Mouse (Mus musculus) MEL (cell line): ENCODE measurements at regions not wholly inside any gene's neighbourhood (a gene's known extent, or its start where the extent isn't known, plus 50 kb on each side); places are given as distances from the start of the nearest gene placed in this dataset.

Source experiments
- DNase-seq: peaks from one replicate; pipeline ENCODE4 v3.0.0; 2011; ENCODE audit warnings: low read depth, low spot score
- H3K27ac ChIP-seq: 2 replicates; pipeline ENCODE4 v1.5.1; 2012; ENCODE audit warnings: low read depth, mild to moderate bottlenecking, control low read depth, low read length, moderate library complexity; ENCODE audit not compliant: control insufficient read depth
- H3K27me3 ChIP-seq, 2 experiments: fragments of 150-350 bp in 1 of 2; sonication (generic) in 1 of 2; 2 replicates each; pipeline ENCODE4 v1.6.1; 2012; ENCODE audit warnings: low read length in 2 of 2, mild to moderate bottlenecking in 2 of 2, improper control_type of control experiment in 1 of 2, moderate library complexity in 1 of 2; ENCODE audit not compliant: insufficient read depth in 2 of 2, control insufficient read depth in 1 of 2
- H3K36me3 ChIP-seq, 2 experiments: 2 replicates each; pipeline ENCODE4 v1.6.1; 2012 to 2014; ENCODE audit warnings: low read length in 2 of 2, improper control_type of control experiment in 1 of 2, inconsistent platforms in 1 of 2, mild to moderate bottlenecking in 1 of 2; ENCODE audit not compliant: insufficient read depth in 2 of 2, control insufficient read depth in 1 of 2
- H3K4me1 ChIP-seq, 2 experiments: fragments of 150-350 bp in 1 of 2; sonication (generic) in 1 of 2; 2 replicates each; pipeline ENCODE4 v1.6.1; 2012; ENCODE audit warnings: low read length in 2 of 2, improper control_type of control experiment in 1 of 2, mild to moderate bottlenecking in 1 of 2; ENCODE audit not compliant: insufficient read depth in 2 of 2, control insufficient read depth in 1 of 2
- H3K4me3 ChIP-seq, 2 experiments: fragments of 150-350 bp in 1 of 2; sonication (generic) in 1 of 2; 2 replicates each; pipeline ENCODE4 v1.5.1; 2012; ENCODE audit warnings: low read depth in 2 of 2, low read length in 2 of 2, mild to moderate bottlenecking in 2 of 2, moderate library complexity in 2 of 2, control low read depth in 1 of 2, improper control_type of control experiment in 1 of 2; ENCODE audit not compliant: control insufficient read depth in 1 of 2, insufficient read depth in 1 of 2
- H3K79me2 ChIP-seq: 2 replicates; pipeline ENCODE4 v1.6.1; 2012; ENCODE audit warnings: mild to moderate bottlenecking, low read length, moderate library complexity; ENCODE audit not compliant: control insufficient read depth, poor library complexity, insufficient read depth
- H3K9ac ChIP-seq: 2 replicates; pipeline ENCODE4 v1.6.1; 2012; ENCODE audit warnings: low read depth, mild to moderate bottlenecking, control low read depth, low read length, moderate library complexity; ENCODE audit not compliant: control insufficient read depth, poor library complexity, severe bottlenecking
- H3K9me3 ChIP-seq: fragments of 150-350 bp; sonication (generic); replicated peaks from 2 replicates; pipeline ENCODE4 v1.6.1; 2012; ENCODE audit warnings: mild to moderate bottlenecking, low read length, improper control_type of control experiment, moderate library complexity; ENCODE audit not compliant: insufficient read depth
- BHLHE40 ChIP-seq: IDR thresholded peaks from 2 replicates; pipeline ENCODE4 v1.6.1; 2012; ENCODE audit warnings: low read depth, mild to moderate bottlenecking, inconsistent platforms, low read length, improper control_type of control experiment, borderline replicate concordance
- CHD1 ChIP-seq: IDR thresholded peaks from 2 replicates; pipeline ENCODE4 v1.6.1; 2012; ENCODE audit warnings: low read depth, mild to moderate bottlenecking, inconsistent platforms, low read length, improper control_type of control experiment
- CHD2 ChIP-seq: IDR thresholded peaks from 2 replicates; pipeline ENCODE4 v1.6.1; 2011; ENCODE audit warnings: low read length, improper control_type of control experiment
- CTCF ChIP-seq, 3 experiments: IDR thresholded peaks in 2 of 3; conservative IDR thresholded peaks in 1 of 3; 2 replicates each; pipeline ENCODE4 v1.5.1; 2011 to 2012; ENCODE audit warnings: low read length in 3 of 3, low read depth in 2 of 3, mild to moderate bottlenecking in 2 of 3, improper control_type of control experiment in 1 of 3, inconsistent platforms in 1 of 3, mixed read lengths in 1 of 3, moderate library complexity in 1 of 3; ENCODE audit not compliant: control insufficient read depth in 1 of 3, insufficient read depth in 1 of 3, poor library complexity in 1 of 3, severe bottlenecking in 1 of 3
- E2F4 ChIP-seq: IDR thresholded peaks from 2 replicates; pipeline ENCODE4 v1.6.1; 2011; ENCODE audit warnings: low read depth, low read length, improper control_type of control experiment, borderline replicate concordance
- ELF1 ChIP-seq: IDR thresholded peaks from 2 replicates; pipeline ENCODE4 v1.6.1; 2014; ENCODE audit warnings: low read depth, mild to moderate bottlenecking, inconsistent platforms, low read length, improper control_type of control experiment, moderate library complexity
- GATA1 ChIP-seq: IDR thresholded peaks from 2 replicates; pipeline ENCODE4 v1.6.1; 2011; ENCODE audit warnings: low read depth, low read length, improper control_type of control experiment
- JUND ChIP-seq: IDR thresholded peaks from 2 replicates; pipeline ENCODE4 v1.6.1; 2011; ENCODE audit warnings: low read depth, mild to moderate bottlenecking, improper control_type of control experiment, low read length
- KAT2A ChIP-seq: conservative IDR thresholded peaks from 2 replicates; pipeline ENCODE4 v1.6.1; 2012; ENCODE audit warnings: low read depth, low read length, improper control_type of control experiment, inconsistent platforms
- MAFK ChIP-seq: IDR thresholded peaks from 2 replicates; pipeline ENCODE4 v1.6.1; 2011; ENCODE audit warnings: low read depth, mild to moderate bottlenecking, low read length, improper control_type of control experiment, borderline replicate concordance
- MAX ChIP-seq: IDR thresholded peaks from 2 replicates; pipeline ENCODE4 v1.6.1; 2011; ENCODE audit warnings: low read length, improper control_type of control experiment
- MAZ ChIP-seq: IDR thresholded peaks from 2 replicates; pipeline ENCODE4 v1.6.1; 2012; ENCODE audit warnings: low read depth, mild to moderate bottlenecking, inconsistent platforms, low read length, improper control_type of control experiment
- MXI1 ChIP-seq: IDR thresholded peaks from 2 replicates; pipeline ENCODE4 v1.6.1; 2011; ENCODE audit warnings: mild to moderate bottlenecking, low read depth, low read length, improper control_type of control experiment
- MYB ChIP-seq: IDR thresholded peaks from 2 replicates; pipeline ENCODE4 v1.6.1; 2011; ENCODE audit warnings: mild to moderate bottlenecking, low read depth, low read length, improper control_type of control experiment
- MYC ChIP-seq: IDR thresholded peaks from 2 replicates; pipeline ENCODE4 v1.6.1; 2011; ENCODE audit warnings: low read depth, mild to moderate bottlenecking, low read length, improper control_type of control experiment, moderate library complexity
- NELFE ChIP-seq: IDR thresholded peaks from 2 replicates; pipeline ENCODE4 v1.6.1; 2011; ENCODE audit warnings: low read depth, low read length, improper control_type of control experiment
- POLR2AphosphoS2 ChIP-seq: IDR thresholded peaks from 2 replicates; pipeline ENCODE4 v1.6.1; 2011; ENCODE audit warnings: low read length, improper control_type of control experiment
- POLR2AphosphoS5 ChIP-seq: IDR thresholded peaks from 2 replicates; pipeline ENCODE4 v1.6.1; 2012; ENCODE audit warnings: low read depth, borderline replicate concordance, mild to moderate bottlenecking, inconsistent platforms, low read length, moderate library complexity, mixed read lengths
- RAD21 ChIP-seq: IDR thresholded peaks from 2 replicates; pipeline ENCODE4 v1.6.1; 2011; ENCODE audit warnings: mild to moderate bottlenecking, low read depth, low read length, improper control_type of control experiment
- SMC3 ChIP-seq: IDR thresholded peaks from 2 replicates; pipeline ENCODE4 v1.6.1; 2011; ENCODE audit warnings: low read depth, low read length, improper control_type of control experiment
- TCF12 ChIP-seq: IDR thresholded peaks from 2 replicates; pipeline ENCODE4 v1.6.1; 2014; ENCODE audit warnings: low read depth, mild to moderate bottlenecking, inconsistent platforms, low read length, improper control_type of control experiment, moderate library complexity
- UBTF ChIP-seq: IDR thresholded peaks from 2 replicates; pipeline ENCODE4 v1.6.1; 2012; ENCODE audit warnings: low read depth, mild to moderate bottlenecking, inconsistent platforms, low read length, improper control_type of control experiment, moderate library complexity, borderline replicate concordance; ENCODE audit not compliant: insufficient read depth
- USF1 ChIP-seq: IDR thresholded peaks from 2 replicates; pipeline ENCODE4 v1.6.1; 2014; ENCODE audit warnings: low read depth, mild to moderate bottlenecking, inconsistent platforms, low read length, improper control_type of control experiment, moderate library complexity
- USF2 ChIP-seq, 2 experiments: IDR thresholded peaks; 2 replicates each; pipeline ENCODE4 v1.6.1; 2011 to 2012; ENCODE audit warnings: improper control_type of control experiment in 2 of 2, low read length in 2 of 2, borderline replicate concordance in 1 of 2, inconsistent platforms in 1 of 2, low read depth in 1 of 2, mild to moderate bottlenecking in 1 of 2; ENCODE audit not compliant: insufficient read depth in 1 of 2
- ZC3H11A ChIP-seq: IDR thresholded peaks from 2 replicates; pipeline ENCODE4 v1.6.1; 2012; ENCODE audit warnings: low read depth, mild to moderate bottlenecking, inconsistent platforms, low read length, improper control_type of control experiment
- ZNF384 ChIP-seq: IDR thresholded peaks from 2 replicates; pipeline ENCODE4 v1.6.1; 2012; ENCODE audit warnings: low read depth, mild to moderate bottlenecking, inconsistent platforms, low read length, improper control_type of control experiment

- Histone ChIP-seq H3K27ac (no peak overlapping the region), H3K4me3 (no peak overlapping the region), H3K79me2 (no peaks in the 10 kb centered on the region), H3K4me1 (no peaks in the 10 kb centered on the region), H3K27me3 (no peaks in the 10 kb centered on the region), H3K36me3 (no peaks in the 10 kb centered on the region), H3K9ac (no peak overlapping the region), H3K9me3 (no peaks in the 10 kb centered on the region)
- no peak for DNase-seq
- TF ChIP-seq UBTF = no peak
Measured at GRCm38 (mm10) chr16:77382790-77383189, 219.1 kb downstream of the Gm11146 start.

GRCm38 (mm10) chr16:77372768-77373167 is 229.1 kb downstream of the Gm11146 start:
- no peak for DNase-seq
- H3K36me3 ChIP-seq = no peaks in the 10 kb centered on the region
- no peaks in the 10 kb centered on the region for H3K79me2 ChIP-seq
- H3K27me3 ChIP-seq = no peaks in the 10 kb centered on the region
- H3K4me1 ChIP-seq = no peaks in the 10 kb centered on the region
- H3K9ac ChIP-seq = no peak overlapping the region
- H3K27ac ChIP-seq = no peak overlapping the region
- no peaks in the 10 kb centered on the region for H3K9me3 ChIP-seq
- H3K4me3 ChIP-seq = no peak overlapping the region
- TF ChIP-seq E2F4 (no peak), KAT2A (no peak), MYB (no peak), GATA1 (no peak), UBTF (no peak), TCF12 (no peak), CHD2 (no peak), USF2 (IDR thresholded peaks at IDR 0.05; ENCODE audit: borderline replicate concordance in 1 of 2, insufficient read depth in 1 of 2, low read depth in 1 of 2, low read length in 2 of 2) (no peak), MYC (no peak), JUND (no peak), RAD21 (no peak), CTCF (IDR thresholded peaks at IDR 0.05 in 2 of 3, conservative IDR thresholded peaks at IDR 0.05 in 1 of 3; ENCODE audit: control insufficient read depth in 1 of 3, insufficient read depth in 1 of 3, low read depth in 2 of 3, low read length in 3 of 3, poor library complexity in 1 of 3, severe bottlenecking in 1 of 3) (no peak), POLR2AphosphoS5 (no peak), NELFE (no peak), MAZ (no peak), ZC3H11A (no peak), MAX (no peak)

- TF ChIP-seq CHD1 = no peak
- no peak for TF ChIP-seq ZNF384
- no peak for TF ChIP-seq MAFK
- no peak for TF ChIP-seq POLR2AphosphoS2
- TF ChIP-seq MXI1 = no peak
- TF ChIP-seq SMC3 = no peak
- TF ChIP-seq BHLHE40 = no peak
- no peak for TF ChIP-seq GATA1
- no peak for TF ChIP-seq USF1
- no peak for TF ChIP-seq ELF1
- TF ChIP-seq E2F4 = no peak
Measured at GRCm38 (mm10) chr16:77369810-77370209, 232.1 kb downstream of the Gm11146 start.

More at GRCm38 (mm10) chr16:77369810-77370209, 232.1 kb downstream of the Gm11146 start:
- Histone ChIP-seq H3K9ac (no peak overlapping the region), H3K9me3 (no peaks in the 10 kb centered on the region), H3K4me3 (no peak overlapping the region), H3K36me3 (no peaks in the 10 kb centered on the region), H3K27ac (no peak overlapping the region), H3K4me1 (no peaks in the 10 kb centered on the region), H3K79me2 (no peaks in the 10 kb centered on the region), H3K27me3 (no peaks in the 10 kb centered on the region)
- DNase-seq = no peak
